Mouse (Mus musculus): ENCODE results near the gene Myo3b. TPM values are rescaled to one million over a fixed set of nuclear protein-coding genes. Genes with fewer than 3 reads are reported as not detected.

Gene Myo3b
- total and polyA plus RNA-seq, 3 experiments, result 0.02 TPM; not detected in 2

- DNase-seq, result no peak
Observed at GRCm38 (mm10) chr2:70128590-70128989, 89.7 kb downstream of the Myo3b start.

GRCm38 (mm10) chr2:70129566-70129965, 90.6 kb downstream of the Myo3b start:
- peak; percentile 82 for DNase-seq

GRCm38 (mm10) chr2:70133281-70133680, 94.4 kb downstream of the Myo3b start:
- no peak for DNase-seq

GRCm38 (mm10) chr2:70137226-70137998, 98.5 kb downstream of the Myo3b start:
- DNase-seq, result no peak

- no peak for DNase-seq
Observed at GRCm38 (mm10) chr2:70143543-70144188, 104.7 kb downstream of the Myo3b start.

- DNase-seq, result no peak
Observed at GRCm38 (mm10) chr2:70146993-70147581, 108.2 kb downstream of the Myo3b start.

- DNase-seq, result no peak
Observed at GRCm38 (mm10) chr2:70148821-70149510, 110.0 kb downstream of the Myo3b start.

- DNase-seq, result no peak
Observed at GRCm38 (mm10) chr2:70150399-70151035, 111.6 kb downstream of the Myo3b start.

GRCm38 (mm10) chr2:70151930-70152329, 113.0 kb downstream of the Myo3b start:
- peak; percentile 36 for DNase-seq

GRCm38 (mm10) chr2:70155226-70155836, 116.4 kb downstream of the Myo3b start:
- no peak for DNase-seq

- no peak for DNase-seq
Observed at GRCm38 (mm10) chr2:70159543-70159942, 120.6 kb downstream of the Myo3b start.

GRCm38 (mm10) chr2:70166231-70166630, 127.3 kb downstream of the Myo3b start:
- DNase-seq, result no peak

GRCm38 (mm10) chr2:70167944-70168935, 129.3 kb downstream of the Myo3b start:
- DNase-seq, result peak; percentile 48

GRCm38 (mm10) chr2:70170469-70170868, 131.5 kb downstream of the Myo3b start:
- DNase-seq, result peak; percentile 36

GRCm38 (mm10) chr2:70176823-70177708, 138.1 kb downstream of the Myo3b start:
- DNase-seq, result no peak

- no peak for DNase-seq
Observed at GRCm38 (mm10) chr2:70177709-70178030, 138.7 kb downstream of the Myo3b start.

- no peak for DNase-seq
Observed at GRCm38 (mm10) chr2:70178241-70178640, 139.3 kb downstream of the Myo3b start.

GRCm38 (mm10) chr2:70182150-70182670, 143.3 kb downstream of the Myo3b start:
- no peak for DNase-seq

GRCm38 (mm10) chr2:70187040-70187439, 148.1 kb downstream of the Myo3b start:
- no peak for DNase-seq

Measured in adrenal gland, adult 2 months (tissue).